Mouse (Mus musculus) induced T-regulatory cell, adult 2 months (primary cell): Measurements from ENCODE around the gene Gm17482.

Source experiments
- DNase-seq: peaks from one replicate; pipeline ENCODE4 v3.0.0-alpha.2; 2012; ENCODE audit warnings: low read depth

Gene Gm17482

DNA sequence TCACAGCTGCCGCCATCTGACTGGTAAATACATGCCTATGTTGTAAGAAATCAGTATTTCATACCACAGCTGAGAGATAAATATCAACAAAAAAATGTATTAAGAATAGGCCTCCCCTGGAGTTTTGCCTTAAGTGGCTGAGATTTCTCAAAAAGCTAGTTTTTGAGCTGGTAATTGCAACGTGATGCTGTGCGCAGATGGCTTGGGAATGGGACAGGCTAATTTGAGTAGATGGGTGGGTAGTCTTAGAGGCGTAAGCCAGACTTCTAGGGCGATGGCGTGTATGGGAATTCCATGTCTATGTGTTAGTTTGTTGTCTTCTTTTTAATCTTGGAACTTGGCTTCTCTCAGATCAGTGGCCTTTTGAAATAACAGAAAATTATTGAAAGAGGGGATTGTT, 64.7 kb downstream of the Gm17482 start:
- no peak for DNase-seq

DNA sequence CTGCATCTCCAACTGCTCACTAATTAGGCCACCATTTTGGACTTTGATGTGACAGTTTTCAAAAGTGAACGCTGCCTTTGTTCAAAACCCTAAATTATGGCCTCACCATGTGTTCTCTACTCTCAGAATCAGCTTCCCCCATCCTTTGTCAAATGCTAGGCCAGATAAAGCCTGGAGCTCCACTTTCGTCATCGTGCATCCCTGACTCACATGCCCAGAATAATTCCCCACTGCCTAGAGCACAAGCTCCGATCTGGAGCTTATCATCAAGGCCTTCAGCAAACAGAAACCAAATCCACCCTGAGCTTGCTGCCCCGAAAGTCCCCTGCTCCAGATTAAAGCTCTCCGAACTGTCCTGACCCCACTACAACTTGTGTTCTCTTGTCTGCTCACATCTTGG, 65.5 kb downstream of the Gm17482 start:
- no peak for DNase-seq

DNA sequence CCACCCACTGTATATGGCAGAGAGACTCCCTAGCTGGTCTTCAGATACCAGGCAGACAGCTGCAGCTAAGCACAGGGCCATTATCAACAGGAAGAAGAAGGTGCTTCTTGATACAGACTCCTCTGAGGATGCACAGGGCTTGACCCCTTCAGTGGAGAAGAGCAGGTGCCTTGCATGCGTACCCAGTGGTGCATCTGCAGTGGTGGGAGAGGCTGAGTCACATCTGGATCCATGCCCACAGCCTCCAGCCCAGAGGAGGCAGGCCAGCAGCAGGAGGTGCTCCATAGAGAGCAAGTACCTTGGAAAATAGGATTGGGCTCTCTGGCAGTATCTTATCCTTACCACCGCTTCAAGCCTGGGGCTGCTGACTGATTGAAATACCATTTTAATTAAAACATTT, 66.7 kb downstream of the Gm17482 start:
- no peak for DNase-seq

DNA sequence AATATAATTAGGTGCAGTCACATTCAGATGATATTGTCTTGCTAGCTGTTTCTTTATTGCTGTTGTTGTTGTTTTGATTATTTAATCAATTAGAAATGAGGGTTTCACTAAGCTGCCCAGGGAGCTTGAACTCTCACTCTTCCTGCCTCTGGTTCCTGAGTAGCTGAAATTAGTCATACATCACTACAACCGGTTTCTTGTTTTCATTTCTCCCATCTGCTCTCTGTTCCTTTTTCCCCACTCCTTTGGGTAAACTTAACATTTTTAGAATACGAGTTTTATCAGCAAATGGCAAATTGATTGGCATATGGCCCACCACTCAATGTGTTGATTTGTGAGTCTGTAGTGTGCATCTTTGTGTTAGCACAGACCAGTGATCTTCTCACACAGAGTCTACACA, 80.0 kb downstream of the Gm17482 start:
- no peak for DNase-seq
